Mouse (Mus musculus): ENCODE data around the gene Map4k3.

DNA sequence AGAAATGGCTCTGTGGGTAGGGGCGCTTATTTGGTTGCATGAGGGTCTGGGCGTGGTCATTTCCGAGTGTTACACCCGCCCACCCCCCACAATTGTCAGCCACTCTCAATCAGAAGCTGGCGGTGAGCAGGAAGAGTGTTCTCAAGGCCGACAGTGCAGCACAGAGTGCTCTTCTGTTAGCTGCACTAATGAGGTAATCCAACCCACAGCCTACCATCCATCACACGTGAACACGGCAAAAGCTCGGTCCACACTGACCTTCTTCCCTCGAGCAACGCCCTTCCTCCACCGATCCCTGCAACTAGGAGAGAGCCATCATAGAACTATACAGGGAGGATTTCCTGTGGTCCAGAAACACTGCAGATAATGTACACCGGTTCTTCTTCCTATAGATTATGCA is 36.1 kb downstream of the Map4k3 start:
- TF ChIP-seq POLR2A (IDR thresholded peaks at IDR 0.05; ENCODE audit: extremely low read depth, insufficient read depth, low read length) (no peak), CTCF (IDR thresholded peaks at IDR 0.05; ENCODE audit: low read depth, low read length) (no peak)

Data from liver, adult 2 months (tissue).